Mouse (Mus musculus): ENCODE measurements around the gene Mical1.

Gene Mical1

DNA sequence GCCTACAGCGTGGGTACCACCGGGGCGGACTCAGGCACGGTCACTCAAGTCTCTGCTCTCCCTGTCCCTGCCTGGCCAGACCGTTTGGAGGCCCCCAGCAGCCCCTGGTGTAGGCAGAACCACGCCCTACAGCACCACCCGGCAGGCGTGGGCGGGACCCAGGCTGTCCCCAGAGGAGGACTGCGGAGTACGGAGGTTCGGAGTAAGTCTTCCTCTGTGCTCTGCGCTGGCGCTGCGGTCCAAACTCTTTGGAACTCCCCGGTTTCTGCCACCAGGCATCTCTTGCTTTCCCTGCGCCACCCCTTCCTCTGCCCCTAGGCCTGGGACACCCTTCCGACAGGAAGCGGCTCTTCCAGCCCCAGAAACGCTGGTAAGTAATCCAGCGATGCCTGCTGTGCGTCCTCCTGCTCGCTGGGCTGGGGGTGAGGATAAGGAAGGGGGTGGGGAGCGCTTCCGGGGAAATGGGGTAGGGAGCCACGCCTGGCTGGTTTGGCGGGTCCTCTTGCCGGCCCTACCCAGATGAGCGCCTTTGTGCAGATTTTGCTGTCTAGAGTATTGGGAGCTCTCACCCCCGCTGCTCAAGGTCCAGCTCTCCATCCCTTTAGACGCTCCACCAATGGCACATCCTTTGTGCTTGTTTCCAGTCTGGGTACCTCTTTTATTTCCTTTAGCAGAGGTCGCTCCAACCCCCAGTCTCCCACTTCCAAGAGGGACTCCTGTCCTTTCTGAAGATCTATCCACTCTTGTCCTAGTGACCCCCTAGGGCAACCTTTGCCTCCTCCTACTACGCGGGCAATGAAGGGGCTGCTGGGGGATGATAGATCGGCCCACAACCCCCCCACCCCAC lies at the start of gene Mical1:
Mical1 (plus strand) TSS at position 144 of the 847 bp plus-strand sequence.
- DNase-seq: peak; percentile 37

- no peak for DNase-seq
Measured at GRCm38 (mm10) chr10:41426368-41426767, 49.7 kb upstream of the Mical1 start.

DNA sequence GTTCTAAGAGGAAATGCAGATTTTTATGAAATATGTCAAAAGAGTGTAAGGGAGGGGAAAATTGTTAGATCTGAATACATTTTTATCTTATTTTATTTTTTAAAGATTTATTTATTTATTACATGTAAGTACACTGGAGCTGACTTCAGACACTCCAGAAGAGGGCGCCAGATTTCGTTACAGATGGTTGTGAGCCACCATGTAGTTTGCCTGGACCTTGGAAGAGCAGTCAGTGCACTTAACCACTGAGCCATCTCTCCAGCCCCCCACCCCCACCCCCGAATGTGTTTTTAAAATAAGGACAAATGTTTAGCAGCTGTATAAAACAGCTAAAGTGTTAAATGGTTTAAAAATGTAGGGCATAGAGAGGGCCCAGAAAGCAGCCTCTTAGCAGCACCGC lies 41.5 kb upstream of the Mical1 start:
- DNase-seq: peak; percentile 54

DNA sequence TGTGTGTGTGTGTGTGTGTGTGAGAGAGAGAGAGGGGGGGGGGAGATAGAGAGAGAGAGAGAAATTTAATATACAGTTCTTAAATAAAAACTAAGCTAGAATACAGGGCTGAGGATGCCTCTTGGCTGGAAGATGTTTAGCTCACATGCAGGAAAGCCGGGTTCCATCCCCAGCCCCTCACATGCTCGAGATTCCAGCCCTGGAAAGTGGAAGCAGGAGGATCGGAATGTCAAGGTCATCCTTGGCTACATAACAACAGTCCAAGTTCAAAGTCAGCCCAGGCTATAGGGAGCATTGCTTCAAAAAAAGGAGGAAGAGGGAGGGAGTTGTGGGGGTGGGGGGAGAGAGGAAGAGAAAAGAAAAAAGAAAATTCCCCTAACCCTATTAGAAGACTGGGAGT lies 41.0 kb upstream of the Mical1 start:
- DNase-seq: no peak

- no peak for DNase-seq
Measured at GRCm38 (mm10) chr10:41448216-41448615, 27.9 kb upstream of the Mical1 start.

GRCm38 (mm10) chr10:41449684-41450083 lies 26.4 kb upstream of the Mical1 start:
- peak; percentile 67 for DNase-seq

- peak; percentile 96 for DNase-seq
Measured at GRCm38 (mm10) chr10:41450137-41450670, 25.9 kb upstream of the Mical1 start, which contains the start of gene Zbtb24. Gene Zbtb24 (plus strand): TSS chr10:41450383.

- peak; percentile 26 for DNase-seq
Measured at GRCm38 (mm10) chr10:41450780-41451522, 25.2 kb upstream of the Mical1 start.

GRCm38 (mm10) chr10:41451656-41452055 lies 24.5 kb upstream of the Mical1 start:
- peak; percentile 36 for DNase-seq

DNA sequence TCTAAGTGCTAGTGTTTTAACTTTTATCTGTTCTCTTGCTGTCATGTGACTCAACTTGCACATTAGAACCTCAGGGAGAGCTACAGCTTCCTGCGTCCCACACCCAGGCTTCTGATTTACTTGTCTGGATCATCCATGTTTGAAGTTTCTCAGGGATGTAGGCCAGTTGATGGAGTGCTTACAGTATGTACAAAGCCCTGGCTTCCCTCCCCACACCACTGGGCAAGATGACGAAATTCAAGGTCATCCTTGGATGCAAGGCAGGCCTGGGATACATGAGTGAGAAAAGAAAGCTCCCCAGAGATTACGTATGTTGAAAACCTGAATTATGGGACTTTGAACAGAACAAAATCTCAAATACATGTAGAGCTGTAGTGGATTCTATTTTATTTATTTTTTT lies 23.3 kb upstream of the Mical1 start:
- no peak for DNase-seq

DNA sequence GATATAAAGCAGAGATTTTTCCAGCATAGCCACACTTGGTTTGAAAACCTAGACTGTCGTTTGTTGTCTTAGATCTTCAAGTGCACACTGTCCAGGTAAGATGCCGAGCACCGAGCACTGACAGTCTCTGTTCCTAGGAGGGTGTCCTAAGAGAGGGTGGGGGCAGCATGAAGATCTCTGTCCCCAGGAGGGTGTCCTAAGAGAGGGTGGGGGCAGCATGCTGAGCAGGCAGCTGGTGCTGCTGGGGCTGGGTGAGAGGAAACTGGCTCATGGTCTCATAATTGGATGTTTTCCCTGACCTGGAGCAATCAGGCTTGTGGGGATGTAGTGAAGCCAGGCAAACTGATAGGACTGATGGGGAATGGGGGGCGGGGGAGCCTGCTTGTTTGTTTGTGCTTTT lies 16.1 kb upstream of the Mical1 start:
- DNase-seq: peak; percentile 34

DNA sequence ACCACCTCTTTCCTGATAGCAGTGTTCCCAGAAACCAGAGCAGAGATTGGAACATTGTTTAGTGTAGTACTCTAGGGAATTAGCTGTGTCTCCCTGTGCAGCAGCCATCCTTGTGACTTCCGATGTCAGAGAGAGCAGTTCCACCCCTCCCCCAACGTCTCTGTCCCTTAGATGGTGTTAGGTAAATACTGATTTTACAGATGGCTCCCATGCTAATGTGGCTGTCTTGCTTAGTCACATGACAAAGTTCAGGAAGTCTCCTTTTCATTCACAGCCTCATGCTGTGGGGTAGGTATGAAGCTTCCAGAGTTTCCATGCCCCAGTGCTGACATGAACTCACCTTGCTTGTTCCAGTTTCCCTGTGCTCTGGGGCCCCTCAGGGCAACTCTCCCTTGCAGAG lies 15.6 kb upstream of the Mical1 start:
- no peak for DNase-seq

DNA sequence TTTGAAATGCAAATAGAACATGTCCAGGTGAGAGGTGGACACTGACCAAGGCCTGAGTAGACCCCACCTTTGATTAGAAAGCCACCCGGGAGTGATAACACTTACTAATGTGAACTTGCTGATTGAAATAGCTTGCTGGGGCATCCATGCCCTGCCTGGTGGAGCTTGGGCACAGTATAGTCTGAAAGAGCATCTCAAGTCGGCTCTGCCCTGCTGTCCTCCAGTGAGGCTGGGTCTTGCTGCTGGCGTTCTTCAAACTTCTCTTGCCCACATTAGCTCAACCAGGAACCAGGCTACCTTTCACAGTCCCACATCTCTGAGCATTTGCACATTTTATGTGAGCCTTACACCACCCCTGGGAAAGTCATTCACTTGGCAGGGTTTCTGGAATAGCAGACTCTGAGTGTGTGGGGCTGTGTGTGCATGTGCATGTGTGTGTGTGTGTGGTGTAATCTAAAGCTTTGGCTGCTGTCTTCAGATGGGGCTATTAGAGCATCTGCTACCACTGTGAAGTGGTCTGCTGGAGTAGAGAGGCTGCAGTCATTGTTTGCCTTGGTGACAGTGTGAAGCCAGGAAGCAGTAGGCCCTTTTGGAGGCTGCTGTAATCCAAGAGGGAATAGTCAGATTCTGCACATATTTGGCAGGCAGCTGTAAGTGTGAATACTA lies 14.9 kb upstream of the Mical1 start:
- no peak for DNase-seq

DNA sequence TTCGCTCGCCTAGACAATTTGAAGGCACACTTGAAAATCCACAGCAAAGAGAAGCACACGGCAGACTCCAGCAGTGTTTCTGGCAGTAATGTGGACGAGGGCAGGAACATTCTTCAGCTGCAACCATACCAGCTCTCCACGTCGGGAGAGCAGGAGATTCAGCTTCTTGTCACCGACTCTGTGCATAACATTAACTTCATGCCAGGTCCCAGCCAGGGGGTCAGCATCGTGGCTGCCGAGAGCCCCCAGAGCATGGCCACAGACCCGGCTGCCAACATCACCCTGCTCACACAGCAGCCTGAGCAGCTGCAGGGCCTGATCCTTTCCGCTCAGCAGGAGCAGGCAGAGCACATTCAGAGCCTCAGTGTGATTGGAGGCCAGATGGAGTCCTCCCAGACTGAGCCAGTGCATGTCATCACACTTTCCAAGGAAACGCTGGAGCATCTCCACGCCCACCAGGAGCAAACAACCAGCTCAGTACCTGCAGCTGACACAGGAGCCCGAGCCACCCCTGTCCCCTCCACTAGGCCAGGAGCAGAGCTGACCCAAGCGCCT lies 11.6 kb upstream of the Mical1 start:
- no peak for DNase-seq

- no peak for DNase-seq
Measured at GRCm38 (mm10) chr10:41467325-41467724, 8.8 kb upstream of the Mical1 start.

DNA sequence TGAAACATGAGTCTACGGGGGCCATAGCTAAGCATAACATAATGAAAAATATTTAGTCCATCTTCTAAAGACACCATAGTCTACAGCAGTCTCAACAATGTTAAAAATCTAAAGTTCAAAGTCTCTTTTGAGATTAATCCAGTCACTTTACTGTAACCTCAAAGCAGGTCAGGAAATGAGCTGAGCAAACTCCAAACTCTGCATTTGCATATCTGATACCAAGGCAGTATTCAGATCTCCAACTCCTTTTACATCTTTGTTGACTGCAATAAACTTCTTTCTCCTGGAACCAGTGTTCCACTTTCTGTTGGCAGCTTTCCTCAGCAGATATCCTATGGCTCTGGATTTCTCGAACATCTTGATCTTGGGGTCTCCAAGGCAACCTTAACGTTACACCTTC lies 5.4 kb upstream of the Mical1 start:
- DNase-seq: no peak

DNA sequence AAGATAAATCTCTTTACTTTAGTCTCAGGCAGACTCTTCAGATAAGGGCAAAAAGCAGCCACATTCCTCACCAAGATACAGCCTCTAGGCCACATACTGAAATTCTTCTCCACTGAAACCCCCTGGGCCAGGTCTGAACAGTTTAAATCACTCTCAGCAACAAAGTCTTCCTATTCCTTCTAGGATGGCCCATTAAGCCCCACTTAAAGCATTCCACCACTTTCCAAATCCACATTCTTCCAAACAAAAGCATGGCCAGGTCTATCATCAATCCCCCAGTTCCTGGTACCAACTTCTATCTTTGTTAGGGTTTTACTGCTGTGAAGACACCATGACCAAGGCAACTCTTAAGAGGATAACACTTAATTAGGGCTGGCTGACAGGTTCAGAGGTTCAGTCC lies 3.6 kb upstream of the Mical1 start:
- no peak for DNase-seq

- no peak for DNase-seq
Measured at GRCm38 (mm10) chr10:41472962-41473481, 3.1 kb upstream of the Mical1 start.

DNA sequence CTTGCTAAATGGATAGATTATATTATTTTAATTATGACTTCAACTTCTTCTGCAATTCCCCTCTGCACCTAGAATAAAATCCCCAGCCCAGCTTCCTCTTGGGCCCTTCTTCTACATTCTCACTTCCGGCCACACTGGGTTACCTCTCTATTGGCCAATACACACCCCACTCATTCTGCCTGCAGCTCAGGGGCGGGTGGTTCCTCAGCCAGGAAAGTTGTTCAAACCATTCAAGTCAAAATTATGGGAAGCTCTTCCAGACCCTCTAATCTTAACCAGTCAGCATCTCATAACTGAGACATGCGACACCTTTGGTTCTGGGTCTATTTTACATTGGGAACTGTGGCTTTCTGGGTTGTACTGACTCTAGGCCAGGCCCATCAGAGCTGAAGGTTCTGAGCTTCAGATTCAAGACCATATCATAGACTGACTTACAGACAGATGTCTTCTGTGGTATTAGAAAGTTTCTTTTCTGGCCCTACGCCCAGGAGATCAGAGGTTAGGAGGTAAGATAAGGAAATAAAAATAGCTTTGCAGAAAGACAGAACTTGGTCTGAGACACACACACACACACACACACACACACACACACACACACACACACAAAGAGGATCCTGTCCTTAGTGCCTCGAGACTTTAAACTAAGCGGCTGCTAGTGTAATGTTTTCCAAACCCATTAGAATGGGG lies 2.2 kb upstream of the Mical1 start:
- DNase-seq: no peak

- no peak for DNase-seq
Measured at GRCm38 (mm10) chr10:41474981-41475391, 1.1 kb upstream of the Mical1 start.

DNA sequence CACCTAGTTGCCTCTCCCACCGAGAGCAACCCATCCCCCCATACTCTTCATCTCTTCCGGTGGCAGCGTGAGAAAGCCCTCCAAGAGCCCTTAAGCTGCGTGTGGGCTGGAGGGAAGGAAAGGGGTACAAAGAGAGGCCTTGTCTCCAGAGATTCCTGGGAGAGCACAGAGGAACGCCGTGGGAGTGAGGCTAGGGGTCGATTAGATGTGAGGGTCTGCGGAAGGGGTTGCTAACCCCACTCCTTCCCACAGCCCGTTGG lies 834 bp downstream of the Mical1 start:
- no peak for DNase-seq
